ENCODE assay signal across 8 mouse cellular contexts in the genomic region with DNA sequence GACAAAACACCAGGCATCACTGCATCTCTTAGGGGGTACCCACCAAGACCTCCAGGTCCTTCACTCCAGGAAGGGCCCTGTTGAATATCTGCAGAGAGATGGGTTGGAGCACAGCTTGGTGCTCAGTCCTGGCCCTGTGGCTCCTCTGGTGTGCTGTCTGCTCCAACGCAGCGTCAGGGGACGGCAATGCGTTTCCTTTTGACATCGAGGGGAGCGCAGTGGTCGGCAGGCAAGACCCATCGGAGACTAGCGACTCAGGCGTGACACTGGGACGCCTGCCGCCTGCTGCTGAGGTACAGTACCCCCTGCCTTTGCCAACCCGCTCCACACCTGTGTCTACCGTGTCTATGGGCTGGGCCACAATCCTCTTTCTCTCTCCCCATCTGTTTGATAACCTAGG. TPM values are rescaled to one million over a fixed set of nuclear protein-coding genes. Genes with fewer than 3 reads are reported as not detected.
A peak's percentile ranks its signal among the peaks of the same experiment; 100 is the strongest.
DNase-seq lines count a peak whose midpoint lies in the region; ATAC-seq and TF ChIP-seq lines count a peak whose summit lies in the region.

No protein-coding gene starts in this region.

- WGBS in cerebellum, adult 2 months, result 4% methylated on average over 14 of the region's 14 CpGs
- WGBS in forebrain, embryonic 10.5 days, result 2% methylated on average over 14 of the region's 14 CpGs
- WGBS in hindbrain, embryonic 12.5 days, result under 1% methylated on average over 14 of the region's 14 CpGs
- 3% methylated on average over 14 of the region's 14 CpGs for WGBS in liver, embryonic 16.5 days (ENCODE audit: insufficient replicate concordance)

- H3K27ac ChIP-seq in cerebellum, adult 2 months (ENCODE audit: insufficient read depth, low read length), result no peak overlapping the region
- H3K27ac ChIP-seq in ES-Bruce4 (ENCODE audit: insufficient read depth, low read length), result no peak overlapping the region
- H3K27ac ChIP-seq in forebrain, embryonic 10.5 days, result peak overlapping the region; percentile 77
- peak overlapping the region; percentile 68 for H3K27ac ChIP-seq in hindbrain, embryonic 12.5 days
- no peak overlapping the region for H3K27ac ChIP-seq in liver, embryonic 16.5 days (ENCODE audit: low read length)

- H3K9ac ChIP-seq in ES-Bruce4 (ENCODE audit: low read depth, poor library complexity, severe bottlenecking), result no peak overlapping the region
- peak overlapping the region; percentile 59 for H3K9ac ChIP-seq in hindbrain, embryonic 12.5 days
- H3K9ac ChIP-seq in liver, embryonic 16.5 days (ENCODE audit: low read depth, low read length), result no peak overlapping the region

- H3K4me3 ChIP-seq in cerebellum, adult 2 months (replicated peaks; ENCODE audit: insufficient read depth, low read depth, low read length), result peak overlapping the region; percentile 54
- H3K4me3 ChIP-seq in ES-Bruce4 (ENCODE audit: low read depth, low read length), result peak overlapping the region; percentile 52
- peak overlapping the region; percentile 53 for H3K4me3 ChIP-seq in forebrain, embryonic 10.5 days
- H3K4me3 ChIP-seq in hindbrain, embryonic 12.5 days, result peak overlapping the region; percentile 41
- peak overlapping the region; percentile 37 for H3K4me3 ChIP-seq in liver, embryonic 16.5 days (ENCODE audit: low read depth, low read length)

- ATAC-seq in hindbrain, embryonic 12.5 days (ENCODE audit: low FRiP score), result peak; percentile 48
- no peak for ATAC-seq in liver, embryonic 16.5 days (ENCODE audit: low read depth)

- H3K27me3 ChIP-seq in cerebellum, adult 2 months (ENCODE audit: control insufficient read depth, insufficient read depth, low read length), result no peaks in the 10 kb centered on the region
- no peaks in the 10 kb centered on the region for H3K27me3 ChIP-seq in ES-Bruce4 (ENCODE audit: control insufficient read depth, insufficient read depth, low read length, poor library complexity, severe bottlenecking)
- H3K27me3 ChIP-seq in forebrain, embryonic 10.5 days (ENCODE audit: poor library complexity, severe bottlenecking), result peaks cover 24% of the 10 kb centered on the region
- peaks cover 3% of the 10 kb centered on the region; the same call in 1 of the 2 replicates for H3K27me3 ChIP-seq in hindbrain, embryonic 12.5 days
- H3K27me3 ChIP-seq in liver, embryonic 16.5 days (ENCODE audit: control insufficient read depth, insufficient read depth, low read depth, low read length), result no peaks in the 10 kb centered on the region

- no peak for DNase-seq in cerebellum, adult 2 months
- no peak for DNase-seq in cerebellum, adult 11-12 months
- DNase-seq in forebrain, embryonic 10.5 days (ENCODE audit: extremely low spot score, low spot score), result peak; percentile 24
- peak; percentile 34 for DNase-seq in retina, postnatal 1 day
- no peak for DNase-seq in frontal cortex, postnatal 14 days (ENCODE audit: low spot score in 2 of 2)

- H3K9me3 ChIP-seq in ES-Bruce4 (replicated peaks; ENCODE audit: control insufficient read depth, insufficient read depth, low read length, poor library complexity, severe bottlenecking), result no peaks in the 10 kb centered on the region
- H3K9me3 ChIP-seq in forebrain, embryonic 10.5 days, result no peaks in the 10 kb centered on the region
- H3K9me3 ChIP-seq in hindbrain, embryonic 12.5 days (replicated peaks), result no peaks in the 10 kb centered on the region
- H3K9me3 ChIP-seq in liver, embryonic 16.5 days (replicated peaks; ENCODE audit: control insufficient read depth, low read length), result no peaks in the 10 kb centered on the region

- peaks cover 4% of the 10 kb centered on the region for H3K4me1 ChIP-seq in cerebellum, adult 2 months (ENCODE audit: control insufficient read depth, insufficient read depth, low read length)
- H3K4me1 ChIP-seq in ES-Bruce4 (ENCODE audit: control insufficient read depth, insufficient read depth, low read length), result no peaks in the 10 kb centered on the region
- H3K4me1 ChIP-seq in forebrain, embryonic 10.5 days, result peaks cover 12% of the 10 kb centered on the region
- peaks cover 14% of the 10 kb centered on the region for H3K4me1 ChIP-seq in hindbrain, embryonic 12.5 days
- no peaks in the 10 kb centered on the region for H3K4me1 ChIP-seq in liver, embryonic 16.5 days (ENCODE audit: control insufficient read depth, low read depth, low read length)

- TF ChIP-seq EP300 in ES-Bruce4 (IDR thresholded peaks at IDR 0.05; ENCODE audit: insufficient read depth, low read depth, low read length), result no peak

- no peaks in the 10 kb centered on the region for H3K36me3 ChIP-seq in ES-Bruce4 (ENCODE audit: control insufficient read depth, insufficient read depth, low read length, poor library complexity, severe bottlenecking)
- H3K36me3 ChIP-seq in forebrain, embryonic 10.5 days (replicated peaks), result no peaks in the 10 kb centered on the region
- H3K36me3 ChIP-seq in hindbrain, embryonic 12.5 days, result no peaks in the 10 kb centered on the region
- no peaks in the 10 kb centered on the region for H3K36me3 ChIP-seq in liver, embryonic 16.5 days (ENCODE audit: control insufficient read depth, insufficient read depth)

- TF ChIP-seq POLR2A in cerebellum, adult 2 months (IDR thresholded peaks at IDR 0.05; ENCODE audit: borderline replicate concordance, insufficient read depth, low read length), result no peak
- TF ChIP-seq POLR2A in ES-Bruce4 (IDR thresholded peaks at IDR 0.05; ENCODE audit: insufficient read depth, low read length), result no peak

- TF ChIP-seq CTCF in cerebellum, adult 2 months (IDR thresholded peaks at IDR 0.05; ENCODE audit: borderline replicate concordance, insufficient read depth, low read depth, low read length), result no peak
- TF ChIP-seq CTCF in ES-Bruce4 (IDR thresholded peaks at IDR 0.05; ENCODE audit: low read depth, low read length), result no peak

- peak overlapping the region; percentile 71 for H3K4me2 ChIP-seq in hindbrain, embryonic 12.5 days (replicated peaks)
- H3K4me2 ChIP-seq in liver, embryonic 16.5 days (ENCODE audit: low read depth, low read length), result peak overlapping the region; percentile 20

RNA-seq across cellular contexts. Expression of gene Lama4, which starts 0.5 kb away (rescaled TPM):
- 2.1 and 3.2 TPM in 2 replicates for polyA plus RNA-seq in cerebellum, adult 2 months (2012; rRNA removed)
- polyA plus RNA-seq in ES-Bruce4 (2011; ENCODE audit: insufficient read depth, insufficient read length, low read depth, missing spikeins), result 1.7 and 1.9 TPM in 2 replicates
- polyA plus RNA-seq in forebrain, embryonic 10.5 days (2016; fragmentation: Nextera tagmentation; extraction: Ambion mirVana), result 13.2 and 14.5 TPM in 2 replicates
- polyA plus RNA-seq in hindbrain, embryonic 12.5 days (2016; fragmentation: Nextera tagmentation; extraction: Ambion mirVana), result 29.7 and 35.5 TPM in 2 replicates
- 1.5 and 2.1 TPM in 2 replicates for polyA plus RNA-seq in liver, embryonic 16.5 days (2015; fragmentation: Nextera tagmentation; extraction: Ambion mirVana)

Comparison
In these comparisons a context has a peak if more than half of its experiments do, and no peak if none do; other contexts are left out.
1. DNase-seq: peak in forebrain, embryonic 10.5 days (single experiment) and retina, postnatal 1 day (single experiment); none in cerebellum, adult 2 months (0 of 2), cerebellum, adult 11-12 months (single experiment) and frontal cortex, postnatal 14 days (0 of 2).
2. H3K27ac ChIP-seq: peak in forebrain, embryonic 10.5 days (single experiment) and hindbrain, embryonic 12.5 days (single experiment); none in cerebellum, adult 2 months (single experiment), ES-Bruce4 (single experiment) and liver, embryonic 16.5 days (single experiment).
3. Peak in every context shown above with its lines, with median percentiles within 50 percentile points of each other: H3K4me3 ChIP-seq.